Mouse (Mus musculus): ENCODE results near the gene Prune2.

GRCm38 (mm10) chr19:17055892-17056291 lies 100.0 kb downstream of the Prune2 start:
- TF ChIP-seq CTCF (IDR thresholded peaks at IDR 0.05; ENCODE audit: extremely low read depth, insufficient read depth, low read length) = no peak
- TF ChIP-seq POLR2A (IDR thresholded peaks at IDR 0.05; ENCODE audit: extremely low read depth, insufficient read depth, low read length) = no peak
